Comparison of ENCODE assay signal across 22 mouse cellular contexts in the genomic region with DNA sequence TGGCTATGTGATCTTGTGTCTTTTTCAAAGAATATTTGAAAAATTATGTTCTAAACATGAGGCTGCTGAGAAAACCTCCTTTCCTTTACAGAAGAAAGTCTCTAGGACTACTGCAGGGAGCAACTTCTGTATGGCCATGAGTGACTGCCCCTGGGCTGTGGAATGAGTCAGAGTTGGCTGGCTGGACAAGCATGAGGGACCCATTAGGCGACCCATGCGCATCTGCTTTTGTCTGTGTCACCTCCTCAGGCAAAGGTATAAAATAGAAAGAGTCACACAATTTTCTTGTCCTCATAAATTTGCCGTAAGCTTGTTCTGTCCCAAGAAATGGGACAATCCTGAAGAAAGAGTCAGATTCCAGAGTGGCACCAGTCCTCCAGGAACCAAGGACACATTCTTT.
"Had no signal": no experiment of that assay in that cellular context is flagged by ENCODE, and none has a peak within 500 bp of the region (broad histone marks: within the 10 kb centered on the region; RNA-seq: fewer than 3 reads in every experiment).

No protein-coding gene starts in this region.

- H3K4me3 ChIP-seq: gastrocnemius, adult 2 months; heart, embryonic 10.5 days; heart, embryonic 12.5 days; hindbrain, embryonic 10.5 days; hindbrain, embryonic 12.5 days; layer of hippocampus, adult 2 months; left cerebral cortex, adult 2 months; limb, embryonic 13.5 days; limb, embryonic 15.5 days; liver, embryonic 13.5 days had no signal

- H3K4me1 ChIP-seq: hindbrain, embryonic 10.5 days; hindbrain, embryonic 12.5 days; limb, embryonic 13.5 days; liver, embryonic 13.5 days had no signal

- ATAC-seq: inflammation-experienced regulatory T-cells, adult 6 months; intestine, embryonic 16.5 days had no signal

- H3K27me3 ChIP-seq: heart, embryonic 12.5 days; hindbrain, embryonic 12.5 days; limb, embryonic 13.5 days; limb, embryonic 15.5 days; liver, embryonic 13.5 days had no signal

- H3K36me3 ChIP-seq: heart, embryonic 10.5 days; heart, embryonic 12.5 days; hindbrain, embryonic 10.5 days; hindbrain, embryonic 12.5 days; limb, embryonic 13.5 days; limb, embryonic 15.5 days; liver, embryonic 13.5 days had no signal

- H3K27ac ChIP-seq: gastrocnemius, adult 2 months; heart, embryonic 10.5 days; hindbrain, embryonic 10.5 days; hindbrain, embryonic 12.5 days; kidney, postnatal 0 days; layer of hippocampus, adult 2 months; left cerebral cortex, adult 2 months; limb, embryonic 13.5 days; limb, embryonic 15.5 days; liver, embryonic 13.5 days had no signal

- DNase-seq: gastrocnemius, adult 2 months; gastrocnemius, postnatal 10 days; gastrocnemius, postnatal 25 days; heart, postnatal 10 days; heart, postnatal 4 days; kidney, adult 18-20 months; kidney, adult 8-10 months; kidney, postnatal 25 days; kidney, postnatal 4 days; liver, embryonic 13.5 days had no signal

- H3K4me2 ChIP-seq: heart, embryonic 12.5 days; hindbrain, embryonic 12.5 days; hindbrain, embryonic 14.5 days; limb, embryonic 13.5 days; limb, embryonic 15.5 days; liver, embryonic 13.5 days had no signal

- H3K9ac ChIP-seq: heart, embryonic 12.5 days; hindbrain, embryonic 12.5 days; hindbrain, embryonic 14.5 days; limb, embryonic 13.5 days; limb, embryonic 15.5 days; liver, embryonic 13.5 days had no signal

- H3K9me3 ChIP-seq: heart, embryonic 10.5 days; heart, embryonic 12.5 days; hindbrain, embryonic 10.5 days; hindbrain, embryonic 12.5 days; limb, embryonic 13.5 days; limb, embryonic 15.5 days; liver, embryonic 13.5 days had no signal
